Mouse (Mus musculus): ENCODE results near the gene Zfp869. TPM values are rescaled to one million over a fixed set of nuclear protein-coding genes. Genes with fewer than 3 reads are reported as not detected.
A peak's percentile ranks its signal among the peaks of the same experiment; 100 is the strongest.
"Not testable (repeated sequence)": the region's sequence is repeated elsewhere in the genome, so short reads cannot be mapped to it uniquely, and the experiment has no call there.

Gene Zfp869
- polyA plus RNA-seq (2014; fragmentation: Nextera tagmentation; extraction: Ambion mirVana): 18.9 and 23.2 TPM in 2 replicates

GRCm38 (mm10) chr8:69710624-69711023 lies at the start of gene Zfp869:
Gene Zfp869, minus strand, starts transcription at chr8:69710724.
- not testable (repeated sequence) for H3K9me3 ChIP-seq (replicated peaks; ENCODE audit: control insufficient read depth, low read length); H3K4me3 ChIP-seq (ENCODE audit: low read depth, low read length); H3K4me2 ChIP-seq; H3K27me3 ChIP-seq (ENCODE audit: control insufficient read depth, insufficient read depth, low read length); H3K9ac ChIP-seq (ENCODE audit: low read depth, low read length); H3K4me1 ChIP-seq (ENCODE audit: control insufficient read depth, insufficient read depth, low read length); H3K27ac ChIP-seq (ENCODE audit: low read depth, low read length); ATAC-seq (replicated peaks; ENCODE audit: insufficient number of reproducible peaks, low FRiP score, low TSS enrichment)
- H3K36me3 ChIP-seq (ENCODE audit: control insufficient read depth, insufficient read depth, low read length): peaks cover 40% of the 10 kb centered on the region
- WGBS (ENCODE audit: insufficient replicate concordance): 95% methylated on average over 10 of the region's 10 CpGs

- no peak for ATAC-seq (replicated peaks; ENCODE audit: insufficient number of reproducible peaks, low FRiP score, low TSS enrichment)
- H3K27me3 ChIP-seq (ENCODE audit: control insufficient read depth, insufficient read depth, low read length): no peaks in the 10 kb centered on the region
- H3K4me3 ChIP-seq (ENCODE audit: low read depth, low read length): no peak overlapping the region
- H3K36me3 ChIP-seq (ENCODE audit: control insufficient read depth, insufficient read depth, low read length): peaks cover 10% of the 10 kb centered on the region
- no peak overlapping the region for H3K9ac ChIP-seq (ENCODE audit: low read depth, low read length)
- H3K4me1 ChIP-seq (ENCODE audit: control insufficient read depth, insufficient read depth, low read length): no peaks in the 10 kb centered on the region
- WGBS (ENCODE audit: insufficient replicate concordance): 90% methylated on average over 5 of the region's 5 CpGs
- no peaks in the 10 kb centered on the region for H3K9me3 ChIP-seq (replicated peaks; ENCODE audit: control insufficient read depth, low read length)
- H3K27ac ChIP-seq (ENCODE audit: low read depth, low read length): no peak overlapping the region
- H3K4me2 ChIP-seq: no peak overlapping the region
Observed at GRCm38 (mm10) chr8:69758316-69758715, 47.8 kb upstream of the Zfp869 start.

- WGBS (ENCODE audit: insufficient replicate concordance): 85% methylated on average over 2 of the region's 2 CpGs
- Histone ChIP-seq H3K4me3 (ENCODE audit: low read depth, low read length) (no peak overlapping the region), H3K27me3 (ENCODE audit: control insufficient read depth, insufficient read depth, low read length) (no peaks in the 10 kb centered on the region), H3K4me1 (ENCODE audit: control insufficient read depth, insufficient read depth, low read length) (peaks cover 4% of the 10 kb centered on the region; the same call in 1 of the 2 replicates), H3K9ac (ENCODE audit: low read depth, low read length) (no peak overlapping the region), H3K9me3 (replicated peaks; ENCODE audit: control insufficient read depth, low read length) (no peaks in the 10 kb centered on the region), H3K4me2 (no peak overlapping the region), H3K36me3 (ENCODE audit: control insufficient read depth, insufficient read depth, low read length) (peaks cover 3% of the 10 kb centered on the region; the same call in 1 of the 2 replicates), H3K27ac (ENCODE audit: low read depth, low read length) (no peak overlapping the region)
- no peak for ATAC-seq (replicated peaks; ENCODE audit: insufficient number of reproducible peaks, low FRiP score, low TSS enrichment)
Observed at GRCm38 (mm10) chr8:69752437-69752836, 41.9 kb upstream of the Zfp869 start.

- Histone ChIP-seq H3K27ac (ENCODE audit: low read depth, low read length) (peak within 1 kb of the TSS; percentile 99), H3K4me2 (peak within 1 kb of the TSS; percentile 62), H3K27me3 (ENCODE audit: control insufficient read depth, insufficient read depth, low read length) (no peaks in the 10 kb centered on the region), H3K9ac (ENCODE audit: low read depth, low read length) (peak within 1 kb of the TSS; percentile 95), H3K36me3 (ENCODE audit: control insufficient read depth, insufficient read depth, low read length) (no peaks in the 10 kb centered on the region), H3K9me3 (replicated peaks; ENCODE audit: control insufficient read depth, low read length) (no peaks in the 10 kb centered on the region), H3K4me3 (ENCODE audit: low read depth, low read length) (peak within 1 kb of the TSS; percentile 80), H3K4me1 (ENCODE audit: control insufficient read depth, insufficient read depth, low read length) (peaks cover 4% of the 10 kb centered on the region; the same call in 1 of the 2 replicates)
- peak; percentile 98 for ATAC-seq (replicated peaks; ENCODE audit: insufficient number of reproducible peaks, low FRiP score, low TSS enrichment)
- 3% methylated on average over 48 of the region's 48 CpGs for WGBS (ENCODE audit: insufficient replicate concordance)
Observed at GRCm38 (mm10) chr8:69749544-69750454, 39.3 kb upstream of the Zfp869 start, which contains the start of gene Zfp963. Gene Zfp963, minus strand, starts transcription at chr8:69749970.

GRCm38 (mm10) chr8:69741231-69741630 lies 30.7 kb upstream of the Zfp869 start:
- Histone ChIP-seq H3K4me3 (ENCODE audit: low read depth, low read length) (no peak overlapping the region), H3K9me3 (replicated peaks; ENCODE audit: control insufficient read depth, low read length) (no peaks in the 10 kb centered on the region), H3K4me1 (ENCODE audit: control insufficient read depth, insufficient read depth, low read length) (no peaks in the 10 kb centered on the region), H3K4me2 (no peak overlapping the region), H3K36me3 (ENCODE audit: control insufficient read depth, insufficient read depth, low read length) (peaks cover 3% of the 10 kb centered on the region; the same call in 1 of the 2 replicates), H3K9ac (ENCODE audit: low read depth, low read length) (no peak overlapping the region), H3K27ac (ENCODE audit: low read depth, low read length) (no peak overlapping the region), H3K27me3 (ENCODE audit: control insufficient read depth, insufficient read depth, low read length) (no peaks in the 10 kb centered on the region)
- ATAC-seq (replicated peaks; ENCODE audit: insufficient number of reproducible peaks, low FRiP score, low TSS enrichment): no peak
- 76% methylated on average over 2 of the region's 2 CpGs for WGBS (ENCODE audit: insufficient replicate concordance)

- whole genome bisulfite sequencing (ENCODE audit: insufficient replicate concordance): 78% methylated on average over 6 of the region's 6 CpGs
- no peak for ATAC-seq (replicated peaks; ENCODE audit: insufficient number of reproducible peaks, low FRiP score, low TSS enrichment)
Observed at GRCm38 (mm10) chr8:69740763-69741162, 30.2 kb upstream of the Zfp869 start.

GRCm38 (mm10) chr8:69735495-69735894 lies 25.0 kb upstream of the Zfp869 start:
- no peaks in the 10 kb centered on the region for H3K9me3 ChIP-seq (replicated peaks; ENCODE audit: control insufficient read depth, low read length)
- no peak overlapping the region for H3K4me3 ChIP-seq (ENCODE audit: low read depth, low read length)
- no peak for ATAC-seq (replicated peaks; ENCODE audit: insufficient number of reproducible peaks, low FRiP score, low TSS enrichment)
- no peak overlapping the region for H3K4me2 ChIP-seq
- 87% methylated on average over 1 of the region's 1 CpGs for WGBS (ENCODE audit: insufficient replicate concordance)
- H3K4me1 ChIP-seq (ENCODE audit: control insufficient read depth, insufficient read depth, low read length): no peaks in the 10 kb centered on the region
- H3K36me3 ChIP-seq (ENCODE audit: control insufficient read depth, insufficient read depth, low read length): no peaks in the 10 kb centered on the region
- no peak overlapping the region for H3K27ac ChIP-seq (ENCODE audit: low read depth, low read length)
- H3K27me3 ChIP-seq (ENCODE audit: control insufficient read depth, insufficient read depth, low read length): no peaks in the 10 kb centered on the region
- no peak overlapping the region for H3K9ac ChIP-seq (ENCODE audit: low read depth, low read length)

More at GRCm38 (mm10) chr8:69740763-69741162, 30.2 kb upstream of the Zfp869 start:
- Histone ChIP-seq H3K27me3 (ENCODE audit: control insufficient read depth, insufficient read depth, low read length) (no peaks in the 10 kb centered on the region), H3K27ac (ENCODE audit: low read depth, low read length) (no peak overlapping the region), H3K4me3 (ENCODE audit: low read depth, low read length) (no peak overlapping the region), H3K9me3 (replicated peaks; ENCODE audit: control insufficient read depth, low read length) (no peaks in the 10 kb centered on the region), H3K36me3 (ENCODE audit: control insufficient read depth, insufficient read depth, low read length) (peaks cover 3% of the 10 kb centered on the region; the same call in 1 of the 2 replicates), H3K9ac (ENCODE audit: low read depth, low read length) (no peak overlapping the region), H3K4me2 (no peak overlapping the region), H3K4me1 (ENCODE audit: control insufficient read depth, insufficient read depth, low read length) (no peaks in the 10 kb centered on the region)

- H3K36me3 ChIP-seq (ENCODE audit: control insufficient read depth, insufficient read depth, low read length): no peaks in the 10 kb centered on the region; the same call in 1 of the 2 replicates
- H3K4me2 ChIP-seq: peak overlapping the region; percentile 57
- no peaks in the 10 kb centered on the region for H3K27me3 ChIP-seq (ENCODE audit: control insufficient read depth, insufficient read depth, low read length)
- no peaks in the 10 kb centered on the region for H3K9me3 ChIP-seq (replicated peaks; ENCODE audit: control insufficient read depth, low read length)
- no peak overlapping the region; the same call in 1 of the 2 replicates for H3K27ac ChIP-seq (ENCODE audit: low read depth, low read length)
- peaks cover 8% of the 10 kb centered on the region for H3K4me1 ChIP-seq (ENCODE audit: control insufficient read depth, insufficient read depth, low read length)
- H3K9ac ChIP-seq (ENCODE audit: low read depth, low read length): no peak overlapping the region; the same call in 1 of the 2 replicates
- peak overlapping the region; percentile 23 for H3K4me3 ChIP-seq (ENCODE audit: low read depth, low read length)
- 39% methylated on average over 5 of the region's 5 CpGs for WGBS (ENCODE audit: insufficient replicate concordance)
- ATAC-seq (replicated peaks; ENCODE audit: insufficient number of reproducible peaks, low FRiP score, low TSS enrichment): no peak; the same call in 1 of the 2 replicates
Observed at GRCm38 (mm10) chr8:69717232-69717580, 6.7 kb upstream of the Zfp869 start.

Data from heart, embryonic 11.5 days (tissue).